Mouse (Mus musculus): ENCODE measurements at regions not wholly inside any gene's neighbourhood (a gene's known extent, or its start where the extent isn't known, plus 50 kb on each side); places are given as distances from the start of the nearest gene placed in this dataset.
"Not testable (repeated sequence)": the region's sequence is repeated elsewhere in the genome, so short reads cannot be mapped to it uniquely, and the experiment has no call there.

- DNase-seq (ENCODE audit: low spot score in 2 of 2): no peak
Observed at GRCm38 (mm10) chr3:133664914-133665313, 120.0 kb upstream of the Tet2 start.

DNA sequence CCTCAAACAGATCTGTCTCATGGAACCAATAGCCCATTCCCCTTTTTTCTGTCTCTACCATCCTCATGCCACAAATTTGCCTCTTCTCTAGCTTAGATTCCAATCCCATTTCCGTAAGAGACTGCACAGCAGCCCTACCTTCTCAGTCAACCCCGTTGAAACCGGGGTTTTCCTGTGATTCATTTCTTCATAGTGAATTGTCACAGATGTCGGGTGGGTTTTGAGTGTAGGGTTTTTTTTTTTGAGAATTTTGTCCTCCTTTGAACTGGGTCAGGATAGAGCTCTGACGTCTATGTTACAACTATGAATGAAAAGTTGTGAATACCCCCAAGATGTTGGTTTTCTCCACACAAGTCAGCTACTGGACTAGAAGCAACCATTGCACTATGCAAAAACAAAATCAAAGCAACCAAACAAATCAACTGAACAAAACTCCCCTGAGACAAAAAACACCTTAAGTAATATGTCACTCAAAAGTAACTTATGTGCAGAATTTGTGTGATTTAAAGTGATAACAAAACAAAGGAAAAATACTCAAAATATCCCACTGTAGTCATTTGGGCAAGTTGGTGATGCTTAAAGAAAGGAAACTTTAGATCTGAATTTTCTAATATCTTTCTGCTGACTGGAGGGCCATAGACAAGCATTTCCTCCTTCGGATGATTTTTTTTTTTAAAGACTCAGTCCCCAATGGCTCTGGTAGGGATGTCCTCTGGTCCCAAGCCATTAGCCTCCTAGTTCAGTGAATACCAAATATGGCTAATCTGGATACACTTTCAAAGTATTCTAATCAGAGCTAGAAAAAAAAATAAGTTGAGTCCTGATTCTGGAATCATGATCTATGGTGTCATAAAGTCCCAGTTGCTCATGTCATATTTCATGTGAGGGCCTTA is 120.7 kb upstream of the Tet2 start:
- DNase-seq (ENCODE audit: low spot score in 2 of 2): no peak

GRCm38 (mm10) chr3:133672742-133673447 is 128.0 kb upstream of the Tet2 start:
- DNase-seq (ENCODE audit: low spot score in 2 of 2): peak; percentile 38 to 46

GRCm38 (mm10) chr3:133677892-133678291 is 133.0 kb upstream of the Tet2 start:
- DNase-seq (ENCODE audit: low spot score in 2 of 2): no peak

DNA sequence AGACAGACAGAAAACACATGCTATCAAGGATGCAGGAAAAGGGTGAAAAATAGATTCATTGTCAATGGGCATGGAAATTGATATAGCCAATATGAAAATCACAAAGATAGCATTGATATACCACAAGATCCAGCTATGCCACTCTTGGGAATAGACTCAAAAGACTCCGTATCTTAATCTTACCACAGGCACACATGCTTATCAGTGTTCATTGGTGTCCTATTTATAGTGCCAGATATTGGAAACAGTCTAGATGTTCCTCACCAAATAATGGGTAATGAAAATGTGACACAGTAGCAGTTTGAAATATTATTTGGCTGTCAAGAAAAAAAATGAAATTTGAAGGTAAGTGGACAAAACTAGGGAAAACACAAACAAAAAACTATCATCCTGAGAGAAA is 135.0 kb upstream of the Tet2 start:
- DNase-seq (ENCODE audit: low spot score in 2 of 2): no peak

GRCm38 (mm10) chr3:133680343-133680742 is 135.4 kb upstream of the Tet2 start:
- no peak for DNase-seq (ENCODE audit: low spot score in 2 of 2)

GRCm38 (mm10) chr3:133680805-133681204 is 135.9 kb upstream of the Tet2 start:
- no peak for DNase-seq (ENCODE audit: low spot score in 2 of 2)

DNA sequence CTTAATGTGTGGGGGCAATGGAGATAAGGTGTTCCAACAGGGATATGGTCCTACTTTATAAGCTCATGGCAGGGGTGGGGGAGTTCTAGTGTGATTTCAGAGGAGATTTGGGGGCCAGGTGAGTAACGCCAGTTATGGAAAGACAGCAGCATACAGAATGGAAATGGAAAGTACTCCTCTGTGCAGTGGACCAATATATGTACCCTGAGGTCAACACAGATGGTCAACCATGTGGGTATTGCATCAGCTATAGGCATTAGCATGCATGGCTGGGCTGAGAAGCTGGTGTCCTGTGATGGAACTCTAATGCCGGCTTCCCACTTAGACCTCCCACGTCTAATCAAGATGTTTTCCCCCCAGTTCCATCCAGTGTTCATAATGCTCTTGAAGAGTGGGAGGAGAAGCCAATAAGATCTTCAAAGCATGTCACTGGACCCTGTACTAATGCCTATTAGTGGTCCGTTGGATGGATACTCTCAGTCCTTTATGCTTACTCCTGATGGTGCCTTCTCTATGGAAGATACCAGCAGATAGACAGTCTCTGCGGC is 139.3 kb upstream of the Tet2 start:
- DNase-seq (ENCODE audit: low spot score in 2 of 2): no peak

DNA sequence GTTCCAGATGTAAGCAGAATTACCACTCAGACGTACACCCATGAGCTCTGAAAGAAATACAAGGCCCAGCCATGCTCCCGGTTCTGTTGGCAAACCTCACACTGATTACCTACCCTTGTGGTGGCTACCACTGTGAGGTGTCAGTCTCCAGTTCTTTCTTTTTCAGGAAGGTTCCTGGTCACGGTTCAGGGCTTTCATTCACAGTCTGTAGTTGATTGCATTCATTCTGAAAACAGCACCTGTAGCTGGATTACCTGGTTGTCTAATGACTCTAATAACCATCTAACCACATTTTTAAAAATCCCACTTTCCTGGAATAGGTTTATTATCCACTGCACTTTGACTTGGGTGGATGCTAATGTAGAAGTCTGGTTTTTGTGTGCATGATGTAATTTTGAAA is 139.8 kb upstream of the Tet2 start:
- no peak for DNase-seq (ENCODE audit: low spot score in 2 of 2)

DNA sequence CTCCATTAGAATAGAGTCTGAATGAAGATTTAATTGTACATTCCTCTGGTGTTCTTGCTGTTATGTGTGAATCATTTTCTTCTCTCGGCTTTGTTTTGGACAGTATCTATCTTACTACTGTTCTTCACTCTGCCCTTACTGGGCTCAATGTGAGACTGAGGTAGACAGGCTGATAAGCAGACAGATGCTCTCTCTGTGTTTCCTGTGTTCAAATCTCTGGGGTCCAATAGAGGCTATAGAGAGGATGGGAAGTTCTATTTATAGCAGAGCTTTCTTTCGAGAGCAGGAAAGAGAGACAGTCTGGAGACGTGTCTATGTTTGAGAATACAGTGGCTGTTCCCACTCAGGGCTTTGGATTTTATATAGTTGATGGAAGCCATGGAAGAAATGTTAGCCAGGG is 140.5 kb upstream of the Tet2 start:
- DNase-seq (ENCODE audit: low spot score in 2 of 2): no peak

- peak; percentile 26 to 44 for DNase-seq (ENCODE audit: low spot score in 2 of 2)
Observed at GRCm38 (mm10) chr3:133694057-133694456, 149.1 kb upstream of the Tet2 start.

- no peak for DNase-seq (ENCODE audit: low spot score in 2 of 2)
Observed at GRCm38 (mm10) chr3:133696122-133696521, 151.2 kb upstream of the Tet2 start.

GRCm38 (mm10) chr3:133704849-133705248 is 159.9 kb upstream of the Tet2 start:
- DNase-seq (ENCODE audit: low spot score in 2 of 2): not testable (repeated sequence)

GRCm38 (mm10) chr3:133711518-133711917 is 166.6 kb upstream of the Tet2 start:
- no peak for DNase-seq (ENCODE audit: low spot score in 2 of 2)

- DNase-seq (ENCODE audit: low spot score in 2 of 2): no peak
Observed at GRCm38 (mm10) chr3:133722550-133723290, 177.8 kb upstream of the Tet2 start.

GRCm38 (mm10) chr3:133726831-133727230 is 181.9 kb upstream of the Tet2 start:
- no peak for DNase-seq (ENCODE audit: low spot score in 2 of 2)

GRCm38 (mm10) chr3:133735603-133736002 is 190.7 kb upstream of the Tet2 start:
- DNase-seq (ENCODE audit: low spot score in 2 of 2): no peak

DNA sequence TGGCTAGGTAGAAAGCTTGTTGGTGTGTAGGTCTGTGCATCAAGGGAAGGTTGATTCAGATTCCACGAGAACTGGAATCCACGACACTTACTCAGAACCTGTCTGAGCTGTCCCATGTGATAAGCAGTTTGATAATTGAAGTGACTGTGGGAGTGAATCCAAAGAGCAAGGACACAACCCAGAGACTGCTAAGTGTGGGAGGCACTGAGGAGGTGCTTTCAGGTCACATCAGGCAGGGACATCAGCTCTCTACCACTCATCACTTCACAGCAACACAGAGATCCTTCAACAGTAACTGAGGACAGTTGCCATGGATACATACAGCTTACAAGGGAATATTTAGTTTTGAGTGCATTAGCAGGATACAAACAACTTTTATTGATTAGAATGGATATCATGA is 194.0 kb upstream of the Tet2 start:
- DNase-seq (ENCODE audit: low spot score in 2 of 2): no peak

- no peak for DNase-seq (ENCODE audit: low spot score in 2 of 2)
Observed at GRCm38 (mm10) chr3:133744552-133745118, 199.7 kb upstream of the Tet2 start.

- DNase-seq (ENCODE audit: low spot score in 2 of 2): no peak
Observed at GRCm38 (mm10) chr3:133748756-133749737, 204.1 kb upstream of the Tet2 start.
